Mouse (Mus musculus) heart, embryonic 13.5 days (tissue): ENCODE measurements around the gene Ifnb1. TPM values are rescaled to one million over a fixed set of nuclear protein-coding genes. Genes with fewer than 3 reads are reported as not detected.
A peak's percentile ranks its signal among the peaks of the same experiment; 100 is the strongest.

Source experiments
- ATAC-seq: fragments of 200-750 bp; cut with Nextera tagmentation; 2 replicates; pipeline ENCODE4 v1.8.0; 2017; ENCODE audit warnings: moderate TSS enrichment; ENCODE audit not compliant: insufficient number of reproducible peaks, low FRiP score, low TSS enrichment; ENCODE audit errors: extremely low read depth
- H3K27ac ChIP-seq: fragments of 300-500 bp; sonication (generic); replicated peaks from 2 replicates; pipeline ENCODE4 v1.5.1; 2015; ENCODE audit warnings: moderate library complexity, mild to moderate bottlenecking, inconsistent platforms
- H3K27me3 ChIP-seq: fragments of 300-500 bp; sonication (generic); replicated peaks from 2 replicates; pipeline ENCODE4 v1.6.1; 2015; ENCODE audit warnings: mild to moderate bottlenecking, inconsistent platforms
- H3K36me3 ChIP-seq: fragments of 300-500 bp; sonication (generic); 2 replicates; pipeline ENCODE4 v1.6.1; 2015; ENCODE audit warnings: mild to moderate bottlenecking, inconsistent platforms
- H3K4me1 ChIP-seq: fragments of 300-500 bp; sonication (generic); 2 replicates; pipeline ENCODE4 v1.6.1; 2015; ENCODE audit warnings: inconsistent platforms
- H3K4me2 ChIP-seq: fragments of 300-500 bp; sonication (generic); 2 replicates; pipeline ENCODE4 v1.6.1; 2015; ENCODE audit warnings: inconsistent platforms, mild to moderate bottlenecking, moderate library complexity
- H3K4me3 ChIP-seq: fragments of 300-500 bp; sonication (generic); 2 replicates; pipeline ENCODE4 v1.5.1; 2015; ENCODE audit warnings: moderate library complexity, mild to moderate bottlenecking, inconsistent platforms
- H3K9ac ChIP-seq: fragments of 300-500 bp; sonication (generic); 2 replicates; pipeline ENCODE4 v1.6.1; 2015; ENCODE audit warnings: inconsistent platforms, mild to moderate bottlenecking, moderate library complexity
- H3K9me3 ChIP-seq: fragments of 300-500 bp; sonication (generic); 2 replicates; pipeline ENCODE4 v1.6.1; 2016; ENCODE audit warnings: inconsistent platforms
- WGBS: fragments of 180-500 bp; shearing (Covaris S2); methylation state at CpG from one replicate; pipeline ENCODE4 v1.1.7; 2015; ENCODE audit warnings: mixed read lengths; 5-methylcytosine and 5-hydroxymethylcytosine counted together
- polyA plus RNA-seq: library from polyadenylated mRNA; unstranded; fragments of >200 nt; fragmentation: Nextera tagmentation; extraction: Ambion mirVana; gene quantifications from 2 replicates; pipeline ENCODE4 v1.2.1, GENCODE M21; 2015

Ifnb1 gene
- polyA plus RNA-seq, 1 experiment from 2014 or later = not detected

GRCm38 (mm10) chr4:88501247-88501646 is 21.3 kb downstream of the Ifnb1 start:
- no peaks in the 10 kb centered on the region for H3K27me3 ChIP-seq
- H3K4me2 ChIP-seq = no peak overlapping the region
- ATAC-seq = no peak
- no peak overlapping the region for H3K9ac ChIP-seq
- WGBS = 69% methylated on average over 3 of the region's 3 CpGs
- H3K4me1 ChIP-seq = no peaks in the 10 kb centered on the region
- H3K36me3 ChIP-seq = no peaks in the 10 kb centered on the region
- H3K4me3 ChIP-seq = no peak overlapping the region
- H3K27ac ChIP-seq = no peak overlapping the region
- no peaks in the 10 kb centered on the region for H3K9me3 ChIP-seq

GRCm38 (mm10) chr4:88496321-88497018 is 26.1 kb downstream of the Ifnb1 start:
- Histone ChIP-seq H3K4me1 (no peaks in the 10 kb centered on the region), H3K27ac (no peak overlapping the region), H3K27me3 (no peaks in the 10 kb centered on the region), H3K4me3 (no peak overlapping the region), H3K9ac (no peak overlapping the region), H3K4me2 (no peak overlapping the region), H3K9me3 (no peaks in the 10 kb centered on the region), H3K36me3 (no peaks in the 10 kb centered on the region)
- 53% methylated on average over 6 of the region's 6 CpGs for WGBS
- no peak for ATAC-seq

GRCm38 (mm10) chr4:88489622-88490021 is 33.0 kb downstream of the Ifnb1 start:
- Histone ChIP-seq H3K4me2 (no peak overlapping the region), H3K9ac (no peak overlapping the region), H3K36me3 (no peaks in the 10 kb centered on the region), H3K4me1 (no peaks in the 10 kb centered on the region), H3K27me3 (no peaks in the 10 kb centered on the region), H3K27ac (no peak overlapping the region), H3K9me3 (no peaks in the 10 kb centered on the region), H3K4me3 (no peak overlapping the region)
- WGBS = 79% methylated on average over 2 of the region's 2 CpGs
- ATAC-seq = no peak

GRCm38 (mm10) chr4:88488107-88488506 is 34.5 kb downstream of the Ifnb1 start:
- no peaks in the 10 kb centered on the region for H3K27me3 ChIP-seq
- no peak overlapping the region for H3K4me3 ChIP-seq
- 53% methylated on average over 3 of the region's 3 CpGs for WGBS
- no peaks in the 10 kb centered on the region for H3K9me3 ChIP-seq
- no peaks in the 10 kb centered on the region for H3K4me1 ChIP-seq
- no peak for ATAC-seq
- H3K4me2 ChIP-seq = no peak overlapping the region
- no peak overlapping the region for H3K9ac ChIP-seq
- H3K27ac ChIP-seq = no peak overlapping the region
- H3K36me3 ChIP-seq = no peaks in the 10 kb centered on the region

GRCm38 (mm10) chr4:88480130-88480529 is 42.4 kb downstream of the Ifnb1 start:
- ATAC-seq = no peak
- Histone ChIP-seq H3K27ac (no peak overlapping the region), H3K9me3 (no peaks in the 10 kb centered on the region), H3K4me1 (peaks cover 12% of the 10 kb centered on the region), H3K27me3 (no peaks in the 10 kb centered on the region), H3K9ac (no peak overlapping the region), H3K4me3 (no peak overlapping the region), H3K36me3 (no peaks in the 10 kb centered on the region), H3K4me2 (no peak overlapping the region)
- whole genome bisulfite sequencing = 78% methylated on average over 6 of the region's 6 CpGs

- no peaks in the 10 kb centered on the region for H3K27me3 ChIP-seq
- no peak overlapping the region for H3K4me2 ChIP-seq
- peaks cover 12% of the 10 kb centered on the region for H3K4me1 ChIP-seq
- H3K4me3 ChIP-seq = no peak overlapping the region
- H3K9ac ChIP-seq = no peak overlapping the region
- ATAC-seq = no peak
- H3K36me3 ChIP-seq = no peaks in the 10 kb centered on the region
- no peaks in the 10 kb centered on the region for H3K9me3 ChIP-seq
- WGBS = 76% methylated on average over 9 of the region's 9 CpGs
- no peak overlapping the region for H3K27ac ChIP-seq
Observed at GRCm38 (mm10) chr4:88478809-88479186, 43.8 kb downstream of the Ifnb1 start.

- ATAC-seq = no peak
- Histone ChIP-seq H3K9me3 (no peaks in the 10 kb centered on the region), H3K36me3 (no peaks in the 10 kb centered on the region), H3K9ac (no peak overlapping the region), H3K4me3 (no peak overlapping the region), H3K4me2 (no peak overlapping the region), H3K27me3 (no peaks in the 10 kb centered on the region), H3K4me1 (peaks cover 12% of the 10 kb centered on the region), H3K27ac (no peak overlapping the region)
- 71% methylated on average over 4 of the region's 4 CpGs for WGBS
Observed at GRCm38 (mm10) chr4:88478177-88478808, 44.3 kb downstream of the Ifnb1 start.

GRCm38 (mm10) chr4:88476511-88477210 is 45.9 kb downstream of the Ifnb1 start:
- ATAC-seq = peak; percentile 51; the same call in 1 of the 2 replicates
- Histone ChIP-seq H3K9me3 (no peaks in the 10 kb centered on the region), H3K27ac (peak overlapping the region; percentile 71), H3K27me3 (no peaks in the 10 kb centered on the region), H3K4me1 (peaks cover 12% of the 10 kb centered on the region), H3K9ac (no peak overlapping the region), H3K36me3 (no peaks in the 10 kb centered on the region), H3K4me3 (no peak overlapping the region), H3K4me2 (no peak overlapping the region)
- WGBS = 17% methylated on average over 4 of the region's 4 CpGs

- ATAC-seq = no peak
- H3K36me3 ChIP-seq = no peaks in the 10 kb centered on the region
- H3K4me3 ChIP-seq = no peak overlapping the region
- H3K4me2 ChIP-seq = no peak overlapping the region
- 83% methylated on average over 3 of the region's 3 CpGs for WGBS
- H3K9me3 ChIP-seq = no peaks in the 10 kb centered on the region
- peaks cover 12% of the 10 kb centered on the region for H3K4me1 ChIP-seq
- no peaks in the 10 kb centered on the region for H3K27me3 ChIP-seq
- H3K27ac ChIP-seq = peak overlapping the region; percentile 71
- H3K9ac ChIP-seq = no peak overlapping the region
Observed at GRCm38 (mm10) chr4:88476084-88476483, 46.5 kb downstream of the Ifnb1 start.
